Mouse (Mus musculus) lung, postnatal 0 days (tissue): ENCODE data around the gene Midn.

Source experiments
- CTCF ChIP-seq: IDR thresholded peaks from 2 replicates; pipeline ENCODE4 v1.5.1; 2016; ENCODE audit warnings: antibody characterized with exemption, mild to moderate bottlenecking
- EP300 ChIP-seq: IDR thresholded peaks from 2 replicates; pipeline ENCODE4 v1.6.1; 2016; ENCODE audit warnings: antibody characterized with exemption, mild to moderate bottlenecking, control low read depth

DNA sequence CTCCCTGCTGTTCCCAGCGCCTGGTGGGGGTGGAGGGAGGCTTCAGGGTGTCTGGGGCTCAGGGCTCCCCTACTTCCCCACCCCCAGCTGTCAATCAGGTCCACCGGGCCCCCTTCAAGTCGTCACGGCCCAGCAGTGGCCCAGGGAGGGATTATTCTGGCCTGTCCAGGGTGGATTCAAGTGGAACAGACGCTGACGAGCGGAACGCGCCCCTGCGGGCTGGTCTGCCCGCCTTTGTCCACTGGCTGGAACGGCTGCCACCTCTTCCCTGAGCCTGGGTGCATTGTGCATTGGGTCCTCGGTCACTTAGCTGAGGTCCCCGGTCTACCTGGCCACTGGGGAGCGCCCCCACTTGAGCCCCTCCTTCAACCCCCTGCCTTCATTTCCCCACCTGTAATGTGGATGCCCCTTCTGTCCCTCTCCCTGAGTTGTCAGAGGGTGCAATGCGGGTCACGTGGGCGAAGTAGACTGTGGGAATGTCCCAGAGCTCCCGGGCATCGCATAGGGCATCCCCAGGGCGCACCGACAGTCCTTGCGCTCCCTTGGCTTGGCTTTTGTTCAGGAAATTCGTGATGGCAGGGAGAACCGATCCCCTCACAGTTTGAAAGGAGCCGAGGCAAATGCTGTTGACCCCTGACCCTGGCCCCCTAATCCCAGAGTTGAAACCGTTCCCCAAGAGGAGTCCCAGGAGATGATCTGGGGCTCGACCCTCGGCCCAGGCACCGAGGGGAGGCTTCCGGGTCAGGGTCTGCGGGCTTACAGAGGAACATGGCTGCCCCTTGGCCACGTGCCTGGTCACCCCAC is 48.9 kb downstream of the Midn start:
- TF ChIP-seq CTCF (no peak), EP300 (no peak)
